Mouse (Mus musculus): ENCODE measurements around the gene Usp5.

The Usp5 gene

GRCm38 (mm10) chr6:124786756-124787420 is 42.4 kb downstream of the Usp5 start:
- no peak for DNase-seq (ENCODE audit: low spot score in 2 of 2)

- DNase-seq (ENCODE audit: low spot score in 2 of 2), result peak; percentile 49 to 50
Observed at GRCm38 (mm10) chr6:124782436-124782835, 46.8 kb downstream of the Usp5 start.

GRCm38 (mm10) chr6:124780917-124781316 is 48.4 kb downstream of the Usp5 start:
- no peak for DNase-seq (ENCODE audit: low spot score in 2 of 2)

DNA sequence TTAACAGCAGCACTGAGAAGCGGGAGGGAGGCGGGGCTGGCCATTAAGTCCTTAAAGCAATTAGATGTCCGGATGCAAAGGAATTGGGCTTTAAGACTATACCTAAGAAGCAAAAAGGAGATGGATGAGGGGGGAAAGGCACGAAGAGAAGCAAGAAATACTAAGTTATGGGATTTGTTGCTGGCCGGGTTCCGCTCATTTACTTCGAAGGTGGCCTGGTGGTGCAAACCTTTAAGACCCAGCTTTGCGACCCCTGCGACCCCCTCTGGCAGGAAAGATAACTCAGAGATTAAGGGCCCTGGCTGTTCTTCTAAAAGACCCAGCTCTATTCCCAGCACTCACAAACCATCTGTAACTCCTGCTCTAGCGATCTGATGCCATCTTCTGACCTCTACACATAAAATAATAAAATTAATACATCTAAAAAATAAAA is 49.3 kb downstream of the Usp5 start:
- DNase-seq (ENCODE audit: low spot score in 2 of 2), result no peak

DNA sequence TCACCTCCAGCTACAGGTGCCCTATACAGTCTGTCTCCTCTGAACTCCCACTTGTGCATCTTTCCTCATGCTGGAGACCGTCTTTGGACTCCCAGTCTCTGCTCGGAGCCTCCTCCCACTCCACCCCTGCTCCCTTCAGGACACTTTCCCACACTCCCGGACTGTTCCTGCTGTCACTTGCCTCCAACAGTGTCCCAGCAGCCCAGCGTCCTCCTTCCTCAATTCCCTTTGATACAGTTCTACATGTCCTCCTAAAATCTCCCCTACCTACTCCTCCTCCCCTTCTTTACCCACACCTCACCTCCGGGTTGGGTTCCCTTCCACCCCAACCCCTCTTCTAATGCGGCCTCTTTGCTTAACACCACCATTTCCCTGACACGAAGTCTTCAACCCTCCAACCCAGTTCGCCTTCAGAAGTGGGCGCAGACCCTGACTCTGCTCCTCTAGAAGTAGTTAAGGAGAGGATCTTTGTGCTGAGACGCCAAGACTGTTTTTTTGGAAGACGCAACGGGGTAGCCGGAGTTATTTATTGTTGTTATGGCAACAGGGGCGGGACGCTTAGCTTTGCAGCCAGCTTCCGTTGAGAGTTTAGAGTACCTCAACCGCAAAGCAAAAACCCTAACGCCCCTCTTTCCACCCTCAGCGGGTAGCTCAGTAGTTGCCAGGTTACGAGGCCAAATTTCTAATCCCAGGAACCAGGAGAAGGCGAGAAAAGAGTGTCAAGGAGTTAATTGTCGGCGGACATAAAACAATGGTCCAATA is 49.9 kb downstream of the Usp5 start, which contains the start of gene Lrrc23:
Gene Lrrc23 (minus strand): TSS at position 506 of the 762 bp plus-strand sequence.
- peak; percentile 72 to 75 for DNase-seq (ENCODE audit: low spot score in 2 of 2)

- DNase-seq (ENCODE audit: low spot score in 2 of 2), result no peak
Observed at GRCm38 (mm10) chr6:124770511-124770910, 58.8 kb downstream of the Usp5 start.

- no peak for DNase-seq (ENCODE audit: low spot score in 2 of 2)
Observed at GRCm38 (mm10) chr6:124770013-124770412, 59.3 kb downstream of the Usp5 start.

- peak in 1 of 2 experiments; percentile 50 for DNase-seq (ENCODE audit: low spot score in 2 of 2)
Observed at GRCm38 (mm10) chr6:124769101-124769765, 60.1 kb downstream of the Usp5 start, which contains the start of gene Eno2. Eno2 (minus strand) TSS chr6:124769673.

- DNase-seq (ENCODE audit: low spot score in 2 of 2), result no peak
Observed at GRCm38 (mm10) chr6:124768704-124769044, 60.6 kb downstream of the Usp5 start.

DNA sequence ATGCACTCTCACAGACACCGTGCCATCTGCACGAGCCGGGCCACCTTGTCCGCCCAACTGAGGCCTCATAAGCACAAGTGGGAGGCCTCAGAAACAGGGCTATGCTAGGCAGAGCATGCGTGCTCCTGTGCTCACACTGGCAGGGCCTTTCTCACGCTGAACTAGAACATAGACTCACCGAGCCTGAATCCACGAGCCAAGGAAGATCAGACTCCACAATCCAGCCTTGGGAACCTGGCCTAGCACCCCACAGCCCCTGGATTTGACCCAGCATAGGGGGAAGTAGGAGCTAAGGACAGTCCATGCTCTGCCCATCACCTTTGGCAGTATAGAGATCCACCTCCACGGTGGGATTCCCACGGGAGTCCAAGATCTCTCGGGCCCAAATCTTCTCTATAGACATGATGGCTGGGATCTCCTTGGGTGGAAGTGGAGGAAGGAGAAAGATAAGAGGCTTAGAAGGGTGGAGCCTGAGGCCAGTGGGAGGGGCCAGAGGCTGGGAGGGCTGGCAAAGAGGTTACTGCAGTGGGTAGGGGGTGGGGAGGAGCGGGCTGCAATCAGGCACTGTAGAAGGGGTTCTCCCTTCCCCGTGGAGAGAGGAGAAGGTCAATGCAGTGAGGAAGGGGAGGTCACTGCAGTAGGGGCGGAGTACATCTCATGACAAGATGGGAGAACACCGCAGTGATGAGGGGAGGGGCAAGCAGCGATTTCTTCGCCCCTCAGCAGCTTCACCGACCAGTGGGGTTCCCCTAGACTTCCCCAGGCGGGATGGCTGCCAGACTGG is 61.2 kb downstream of the Usp5 start:
- DNase-seq (ENCODE audit: low spot score in 2 of 2), result no peak

DNA sequence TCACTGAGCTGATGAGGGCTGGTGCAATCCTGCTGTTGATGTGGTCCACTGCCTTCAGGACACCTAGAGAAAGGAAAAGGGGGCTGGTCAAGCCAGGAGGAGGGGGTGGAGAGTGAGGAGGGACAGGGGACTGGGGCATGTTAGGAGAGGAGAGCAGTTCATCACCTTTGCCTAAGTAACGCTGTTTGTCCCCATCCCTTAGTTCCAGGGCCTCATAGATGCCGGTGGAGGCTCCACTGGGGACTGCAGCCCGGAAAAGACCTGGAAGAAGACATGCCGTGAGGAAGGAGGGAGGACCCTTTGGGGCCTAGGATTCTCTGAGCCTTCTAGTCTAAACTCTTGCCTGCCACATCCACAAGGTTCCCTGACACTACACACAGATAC is 61.8 kb downstream of the Usp5 start:
- no peak for DNase-seq (ENCODE audit: low spot score in 2 of 2)

GRCm38 (mm10) chr6:124765951-124766350 is 63.3 kb downstream of the Usp5 start:
- no peak for DNase-seq (ENCODE audit: low spot score in 2 of 2)

Data from natural killer cell, adult 2 months (primary cell).